Mouse (Mus musculus): ENCODE data around the gene Gm9918.

GRCm38 (mm10) chr15:102239260-102239590 is 31.1 kb upstream of the Gm9918 start:
- TF ChIP-seq CTCF (IDR thresholded peaks at IDR 0.05; ENCODE audit: borderline replicate concordance, control insufficient read depth, extremely low read depth, insufficient read depth, low read length, poor library complexity) (peak; percentile 89), POLR2A (IDR thresholded peaks at IDR 0.05; ENCODE audit: control insufficient read depth, extremely low read depth, insufficient read depth, low read length, poor library complexity) (no peak)
